Mouse (Mus musculus): Measurements from ENCODE around the gene Ttc23.
A peak's percentile ranks its signal among the peaks of the same experiment; 100 is the strongest.

Ttc23 gene

GRCm38 (mm10) chr7:67695906-67696305 is 48.7 kb downstream of the Ttc23 start:
- no peak for DNase-seq (ENCODE audit: low read depth, low spot score)

GRCm38 (mm10) chr7:67697892-67698630 is 50.9 kb downstream of the Ttc23 start:
- no peak for DNase-seq (ENCODE audit: low read depth, low spot score)

- DNase-seq (ENCODE audit: low read depth, low spot score), result no peak
Observed at GRCm38 (mm10) chr7:67699301-67699700, 52.1 kb downstream of the Ttc23 start.

- DNase-seq (ENCODE audit: low read depth, low spot score), result peak; percentile 32
Observed at GRCm38 (mm10) chr7:67700846-67701245, 53.6 kb downstream of the Ttc23 start.

- DNase-seq (ENCODE audit: low read depth, low spot score), result no peak
Observed at GRCm38 (mm10) chr7:67701252-67701914, 54.2 kb downstream of the Ttc23 start.

- DNase-seq (ENCODE audit: low read depth, low spot score), result no peak
Observed at GRCm38 (mm10) chr7:67708160-67708559, 61.0 kb downstream of the Ttc23 start.

GRCm38 (mm10) chr7:67710216-67710615 is 63.0 kb downstream of the Ttc23 start:
- DNase-seq (ENCODE audit: low read depth, low spot score), result no peak

GRCm38 (mm10) chr7:67713820-67714510 is 66.8 kb downstream of the Ttc23 start:
- DNase-seq (ENCODE audit: low read depth, low spot score), result no peak

- DNase-seq (ENCODE audit: low read depth, low spot score), result no peak
Observed at GRCm38 (mm10) chr7:67715176-67715575, 68.0 kb downstream of the Ttc23 start.

- DNase-seq (ENCODE audit: low read depth, low spot score), result no peak
Observed at GRCm38 (mm10) chr7:67716213-67716878, 69.1 kb downstream of the Ttc23 start.

- DNase-seq (ENCODE audit: low read depth, low spot score), result no peak
Observed at GRCm38 (mm10) chr7:67716925-67717324, 69.7 kb downstream of the Ttc23 start.

- no peak for DNase-seq (ENCODE audit: low read depth, low spot score)
Observed at GRCm38 (mm10) chr7:67717520-67717919, 70.3 kb downstream of the Ttc23 start.

GRCm38 (mm10) chr7:67718804-67719203 is 71.6 kb downstream of the Ttc23 start:
- DNase-seq (ENCODE audit: low read depth, low spot score), result no peak

GRCm38 (mm10) chr7:67722163-67722562 is 75.0 kb downstream of the Ttc23 start:
- DNase-seq (ENCODE audit: low read depth, low spot score), result no peak

- DNase-seq (ENCODE audit: low read depth, low spot score), result no peak
Observed at GRCm38 (mm10) chr7:67724536-67724935, 77.3 kb downstream of the Ttc23 start.

- no peak for DNase-seq (ENCODE audit: low read depth, low spot score)
Observed at GRCm38 (mm10) chr7:67725016-67725415, 77.8 kb downstream of the Ttc23 start.

- DNase-seq (ENCODE audit: low read depth, low spot score), result no peak
Observed at GRCm38 (mm10) chr7:67728203-67728602, 81.0 kb downstream of the Ttc23 start.

GRCm38 (mm10) chr7:67728809-67729208 is 81.6 kb downstream of the Ttc23 start:
- DNase-seq (ENCODE audit: low read depth, low spot score), result no peak

- no peak for DNase-seq (ENCODE audit: low read depth, low spot score)
Observed at GRCm38 (mm10) chr7:67730431-67731110, 83.4 kb downstream of the Ttc23 start.

- no peak for DNase-seq (ENCODE audit: low read depth, low spot score)
Observed at GRCm38 (mm10) chr7:67732276-67732675, 85.1 kb downstream of the Ttc23 start.

- DNase-seq (ENCODE audit: low read depth, low spot score), result peak; percentile 61
Observed at GRCm38 (mm10) chr7:67740382-67740781, 93.2 kb downstream of the Ttc23 start.

All from 3T3-L1 (cell line).